Mouse (Mus musculus): ENCODE measurements around the gene Egfr.

The Egfr gene

GRCm38 (mm10) chr11:16752007-16752348, at the start of gene Egfr:
TSS of gene Egfr (plus strand) at chr11:16752203.
- peak; percentile 83 for DNase-seq (ENCODE audit: low spot score)

GRCm38 (mm10) chr11:16703221-16703620, 48.8 kb upstream of the Egfr start:
- no peak for DNase-seq (ENCODE audit: low spot score)

- no peak for DNase-seq (ENCODE audit: low spot score)
Observed at GRCm38 (mm10) chr11:16735083-16735644, 16.8 kb upstream of the Egfr start.

GRCm38 (mm10) chr11:16737323-16737722, 14.7 kb upstream of the Egfr start:
- DNase-seq (ENCODE audit: low spot score), result no peak

- DNase-seq (ENCODE audit: low spot score), result no peak
Observed at GRCm38 (mm10) chr11:16738691-16739090, 13.3 kb upstream of the Egfr start.

GRCm38 (mm10) chr11:16739155-16739554, 12.8 kb upstream of the Egfr start:
- DNase-seq (ENCODE audit: low spot score), result no peak

GRCm38 (mm10) chr11:16740691-16741611, 11.1 kb upstream of the Egfr start:
- DNase-seq (ENCODE audit: low spot score), result no peak

- DNase-seq (ENCODE audit: low spot score), result no peak
Observed at GRCm38 (mm10) chr11:16742251-16742650, 9.8 kb upstream of the Egfr start.

GRCm38 (mm10) chr11:16742821-16743220, 9.2 kb upstream of the Egfr start:
- no peak for DNase-seq (ENCODE audit: low spot score)

GRCm38 (mm10) chr11:16751457-16751982, 483 bp upstream of the Egfr start:
- DNase-seq (ENCODE audit: low spot score), result peak; percentile 15

- DNase-seq (ENCODE audit: low spot score), result no peak
Observed at GRCm38 (mm10) chr11:16752349-16753153, 548 bp downstream of the Egfr start.

- DNase-seq (ENCODE audit: low spot score), result no peak
Observed at GRCm38 (mm10) chr11:16753154-16754040, 1.4 kb downstream of the Egfr start.

- DNase-seq (ENCODE audit: low spot score), result no peak
Observed at GRCm38 (mm10) chr11:16759930-16760329, 7.9 kb downstream of the Egfr start.

- no peak for DNase-seq (ENCODE audit: low spot score)
Observed at GRCm38 (mm10) chr11:16761184-16761583, 9.2 kb downstream of the Egfr start.

GRCm38 (mm10) chr11:16766038-16766815, 14.2 kb downstream of the Egfr start:
- DNase-seq (ENCODE audit: low spot score), result no peak

- no peak for DNase-seq (ENCODE audit: low spot score)
Observed at GRCm38 (mm10) chr11:16767984-16768383, 16.0 kb downstream of the Egfr start.

GRCm38 (mm10) chr11:16769276-16769675, 17.3 kb downstream of the Egfr start:
- no peak for DNase-seq (ENCODE audit: low spot score)

GRCm38 (mm10) chr11:16769709-16770303, 17.8 kb downstream of the Egfr start:
- peak; percentile 45 for DNase-seq (ENCODE audit: low spot score)

GRCm38 (mm10) chr11:16770966-16771365, 19.0 kb downstream of the Egfr start:
- DNase-seq (ENCODE audit: low spot score), result no peak

- DNase-seq (ENCODE audit: low spot score), result no peak
Observed at GRCm38 (mm10) chr11:16772717-16773116, 20.7 kb downstream of the Egfr start.
